In the genomic region with DNA sequence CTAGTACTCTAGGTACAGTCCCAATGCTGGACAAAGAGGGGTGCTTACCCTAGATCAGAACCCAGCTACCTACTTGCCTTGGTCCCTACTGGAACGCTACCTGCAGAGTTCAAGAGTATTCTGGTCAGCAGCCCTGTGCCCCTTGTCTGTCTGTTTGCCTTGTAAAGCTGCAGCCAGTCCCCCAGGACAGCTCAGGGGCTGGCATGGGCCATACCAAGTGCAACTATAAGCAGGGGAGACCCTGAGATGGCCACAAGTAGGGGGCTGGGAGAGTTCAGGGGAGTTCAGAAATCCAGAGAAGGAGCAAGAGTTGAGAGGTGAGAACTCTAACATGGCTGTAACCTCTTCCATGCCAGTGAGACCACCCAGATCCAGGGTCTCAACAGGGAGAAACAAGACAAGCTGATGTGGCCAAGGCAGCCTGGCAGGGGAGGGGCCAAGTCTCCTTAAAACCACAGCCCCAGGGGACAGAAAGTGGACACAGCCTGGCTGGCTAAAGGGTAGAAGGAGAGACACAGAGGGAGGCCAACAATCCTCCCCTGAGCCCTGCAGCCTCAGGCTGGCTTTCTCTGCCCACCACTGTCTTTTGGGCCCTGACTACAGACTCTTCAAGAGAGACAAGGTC, we compare ENCODE assay signal across 8 mouse cellular contexts. TPM values are rescaled to one million over a fixed set of nuclear protein-coding genes. Genes with fewer than 3 reads are reported as not detected.
A peak's percentile ranks its signal among the peaks of the same experiment; 100 is the strongest.
DNase-seq lines count a peak whose midpoint lies in the region; ATAC-seq lines count a peak whose summit lies in the region.

No protein-coding gene starts in this region.

- H3K9ac ChIP-seq in heart, embryonic 14.5 days (ENCODE audit: low read length): peak overlapping the region; percentile 45; the same call in 1 of the 2 replicates
- H3K9ac ChIP-seq in hindbrain, embryonic 15.5 days: no peak overlapping the region
- no peak overlapping the region for H3K9ac ChIP-seq in midbrain, embryonic 12.5 days (replicated peaks)

- ATAC-seq in heart, embryonic 14.5 days (ENCODE audit: insufficient number of reproducible peaks, insufficient read depth, low FRiP score, low read depth): no peak
- ATAC-seq in hindbrain, embryonic 15.5 days (ENCODE audit: low FRiP score, low read depth): no peak
- ATAC-seq in midbrain, embryonic 12.5 days (ENCODE audit: low FRiP score, low read depth): no peak

- peak overlapping the region; percentile 44 for H3K4me2 ChIP-seq in heart, embryonic 14.5 days (ENCODE audit: low read length)
- H3K4me2 ChIP-seq in hindbrain, embryonic 15.5 days: peak overlapping the region; percentile 22
- peak overlapping the region; percentile 32 for H3K4me2 ChIP-seq in midbrain, embryonic 12.5 days (replicated peaks)

- H3K4me1 ChIP-seq in heart, embryonic 14.5 days (ENCODE audit: control insufficient read depth in 2 of 2, insufficient read depth in 2 of 2, low read length in 2 of 2): peaks cover 27 to 45% of the 10 kb centered on the region in 2 experiments
- peaks cover 54% of the 10 kb centered on the region for H3K4me1 ChIP-seq in hindbrain, embryonic 15.5 days (replicated peaks)
- peaks cover 50% of the 10 kb centered on the region for H3K4me1 ChIP-seq in midbrain, embryonic 12.5 days

- H3K27me3 ChIP-seq in heart, embryonic 14.5 days (ENCODE audit: control insufficient read depth, insufficient read depth, low read length): no peaks in the 10 kb centered on the region
- no peaks in the 10 kb centered on the region for H3K27me3 ChIP-seq in hindbrain, embryonic 15.5 days
- H3K27me3 ChIP-seq in midbrain, embryonic 12.5 days: no peaks in the 10 kb centered on the region

- H3K4me3 ChIP-seq in heart, embryonic 14.5 days (ENCODE audit: control insufficient read depth in 1 of 2, insufficient read depth in 1 of 2, low read depth in 1 of 2, low read length in 2 of 2): no peak overlapping the region
- H3K4me3 ChIP-seq in hindbrain, embryonic 15.5 days: no peak overlapping the region
- H3K4me3 ChIP-seq in midbrain, embryonic 12.5 days: no peak overlapping the region

- DNase-seq in heart, postnatal 36 days: no peak
- peak; percentile 73 for DNase-seq in adipocyte (ENCODE audit: low spot score)
- no peak for DNase-seq in gastrocnemius, adult 18-20 months (ENCODE audit: low spot score)
- no peak for DNase-seq in spleen, adult 18-20 months
- DNase-seq in left cerebral cortex, adult 18-20 months (ENCODE audit: low spot score in 2 of 2): no peak

- H3K36me3 ChIP-seq in heart, embryonic 14.5 days (ENCODE audit: control insufficient read depth, insufficient read depth, low read length): peaks cover 36% of the 10 kb centered on the region
- H3K36me3 ChIP-seq in hindbrain, embryonic 15.5 days: peaks cover 10% of the 10 kb centered on the region; the same call in 1 of the 2 replicates
- peaks cover 27% of the 10 kb centered on the region for H3K36me3 ChIP-seq in midbrain, embryonic 12.5 days

- WGBS in heart, embryonic 14.5 days: 63% methylated on average over 1 of the region's 1 CpGs
- 50% methylated on average over 1 of the region's 1 CpGs for WGBS in hindbrain, embryonic 15.5 days
- 55% methylated on average over 1 of the region's 1 CpGs for WGBS in midbrain, embryonic 12.5 days

- intact Hi-C loops in heart, postnatal 36 days (cut with DNase I): no loop called here

- H3K27ac ChIP-seq in heart, embryonic 14.5 days (replicated peaks in 1 of 2; ENCODE audit: control insufficient read depth in 1 of 2, insufficient read depth in 1 of 2, low read depth in 2 of 2, low read length in 2 of 2): peak overlapping the region; percentile 14 to 51; a peak in 3 of 4 replicates
- 0 out of 2 replicates have a peak overlapping the region, but pooled peaks have one; percentile 32 for H3K27ac ChIP-seq in hindbrain, embryonic 15.5 days (replicated peaks)
- H3K27ac ChIP-seq in midbrain, embryonic 12.5 days (replicated peaks): 0 out of 2 replicates have a peak overlapping the region, but pooled peaks have one; percentile 32

- no peaks in the 10 kb centered on the region for H3K9me3 ChIP-seq in heart, embryonic 14.5 days (ENCODE audit: control insufficient read depth, low read length)
- no peaks in the 10 kb centered on the region for H3K9me3 ChIP-seq in hindbrain, embryonic 15.5 days
- H3K9me3 ChIP-seq in midbrain, embryonic 12.5 days: no peaks in the 10 kb centered on the region

RNA-seq across cellular contexts. Expression of gene Ampd2, which starts 4.1 kb away (rescaled TPM):
- 15.3 and 20.3 TPM in 2 replicates for polyA plus RNA-seq in heart, embryonic 14.5 days (2014; fragmentation: Nextera tagmentation; extraction: Ambion mirVana)
- 1 to 10 TPM; 4.6 to 5.1 TPM for total RNA-seq in heart, postnatal 36 days (2021)
- polyA plus RNA-seq in hindbrain, embryonic 15.5 days (2015; fragmentation: Nextera tagmentation; extraction: Ambion mirVana): 57.9 and 66.2 TPM in 2 replicates
- polyA plus RNA-seq in midbrain, embryonic 12.5 days (2016; fragmentation: Nextera tagmentation; extraction: Ambion mirVana): 50.7 and 51.5 TPM in 2 replicates
- total RNA-seq in gastrocnemius, adult 18-20 months (2021): 1 to 10 TPM; 3.6 TPM
- total RNA-seq in left cerebral cortex, adult 18-20 months (2021): 10 to 100 TPM; 52.3 to 58.5 TPM

RNA-seq across cellular contexts. Expression of gene Gnat2, which starts 10.2 kb away (rescaled TPM):
- polyA plus RNA-seq in heart, embryonic 14.5 days (2014; fragmentation: Nextera tagmentation; extraction: Ambion mirVana): 0.59 and 0.73 TPM in 2 replicates
- total RNA-seq in heart, postnatal 36 days (2021): not detected
- polyA plus RNA-seq in hindbrain, embryonic 15.5 days (2015; fragmentation: Nextera tagmentation; extraction: Ambion mirVana): 0.17 and 0.46 TPM in 2 replicates
- 0.41 and 0.50 TPM in 2 replicates for polyA plus RNA-seq in midbrain, embryonic 12.5 days (2016; fragmentation: Nextera tagmentation; extraction: Ambion mirVana)
- under 1 TPM; 0.45 to 0.94 TPM for total RNA-seq in gastrocnemius, adult 18-20 months (2021)
- total RNA-seq in left cerebral cortex, adult 18-20 months (2021): under 1 TPM in 1 of 2 experiments, not detected in 1; 0.21 TPM

RNA-seq across cellular contexts. Expression of gene Gstm4, which starts 37.7 kb away (rescaled TPM):
- 15.6 and 17.4 TPM in 2 replicates for polyA plus RNA-seq in heart, embryonic 14.5 days (2014; fragmentation: Nextera tagmentation; extraction: Ambion mirVana)
- 10 to 100 TPM; 12.3 to 13.3 TPM for total RNA-seq in heart, postnatal 36 days (2021)
- 18.2 and 18.6 TPM in 2 replicates for polyA plus RNA-seq in hindbrain, embryonic 15.5 days (2015; fragmentation: Nextera tagmentation; extraction: Ambion mirVana)
- polyA plus RNA-seq in midbrain, embryonic 12.5 days (2016; fragmentation: Nextera tagmentation; extraction: Ambion mirVana): 12.6 and 13.5 TPM in 2 replicates
- total RNA-seq in gastrocnemius, adult 18-20 months (2021): 10 to 100 TPM; 11.8 to 15.8 TPM
- 10 to 100 TPM; 11.5 to 11.6 TPM for total RNA-seq in left cerebral cortex, adult 18-20 months (2021)

Comparison
In these comparisons a context has a peak if more than half of its experiments do, and no peak if none do; other contexts are left out.
1. RNA of gene Ampd2, which starts 4.1 kb away (total RNA-seq): 52.3 to 58.5 TPM in left cerebral cortex, adult 18-20 months; 4.6 to 5.1 TPM in heart, postnatal 36 days and 3.6 TPM in gastrocnemius, adult 18-20 months; every median in the first group is over 4 times any median in the second.
2. Peak in every context shown above with its lines, with median percentiles within 50 percentile points of each other: H3K27ac ChIP-seq and H3K4me2 ChIP-seq.